Mouse (Mus musculus): ENCODE data around the gene Fam222a. TPM values are rescaled to one million over a fixed set of nuclear protein-coding genes. Genes with fewer than 3 reads are reported as not detected.

Gene Fam222a
- polyA plus RNA-seq, 1 experiment from 2014 or later, result 6.1 TPM

DNA sequence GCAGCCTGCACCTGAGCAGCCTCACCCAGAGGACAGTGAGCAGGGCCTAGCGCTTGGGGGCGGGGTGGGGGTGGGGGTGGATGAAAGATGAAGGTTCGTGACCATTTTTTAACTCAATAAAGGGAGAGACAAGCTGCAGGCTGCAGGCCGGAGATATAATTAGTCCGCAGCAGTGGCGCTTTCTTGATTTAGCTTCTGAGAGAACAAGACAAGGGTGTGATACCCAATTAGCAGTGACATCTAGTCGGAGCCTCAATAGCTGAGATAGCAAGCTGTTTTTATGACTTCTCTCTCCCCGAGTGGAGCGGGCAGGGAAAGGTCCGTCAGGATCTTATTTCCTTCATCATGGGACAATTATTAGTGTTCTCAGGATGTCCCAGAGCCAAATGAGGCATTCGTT is 7.2 kb downstream of the Fam222a start:
- Histone ChIP-seq H3K4me2 (replicated peaks) (peak overlapping the region; percentile 36), H3K27ac (peak overlapping the region; percentile 70), H3K9ac (replicated peaks) (peak overlapping the region; percentile 56), H3K9me3 (no peaks in the 10 kb centered on the region), H3K36me3 (no peaks in the 10 kb centered on the region), H3K4me3 (replicated peaks) (peak overlapping the region; percentile 12), H3K27me3 (peaks cover 7% of the 10 kb centered on the region), H3K4me1 (replicated peaks) (peaks cover 98% of the 10 kb centered on the region)
- 27% methylated on average over 11 of the region's 11 CpGs for WGBS
- no peak for ATAC-seq

DNA sequence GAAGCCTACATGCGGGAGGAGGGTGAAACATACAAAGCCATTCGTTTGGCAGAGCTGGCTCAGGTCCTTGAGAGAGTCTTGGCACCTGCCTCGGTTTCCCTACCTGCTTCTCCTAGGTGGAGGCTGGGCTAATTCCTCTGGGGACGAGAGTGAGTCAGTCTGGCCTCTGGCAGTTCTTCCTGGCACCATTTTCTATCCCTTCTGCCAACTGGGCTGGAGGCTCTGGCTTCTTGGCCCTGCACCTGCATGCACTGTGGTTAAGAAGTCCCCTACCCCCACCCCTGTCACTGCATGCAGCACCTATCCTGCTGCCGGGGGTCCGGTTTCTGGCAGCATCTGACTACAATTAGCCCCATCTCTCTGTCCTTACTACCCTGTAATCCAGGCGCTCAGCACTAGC is 7.7 kb downstream of the Fam222a start:
- ATAC-seq, result no peak
- Histone ChIP-seq H3K9ac (replicated peaks) (peak overlapping the region; percentile 56; the same call in 1 of the 2 replicates), H3K4me2 (replicated peaks) (peak overlapping the region; percentile 36), H3K4me3 (replicated peaks) (no peak overlapping the region), H3K4me1 (replicated peaks) (peaks cover 96% of the 10 kb centered on the region), H3K27ac (peak overlapping the region; percentile 70), H3K9me3 (no peaks in the 10 kb centered on the region), H3K27me3 (peaks cover 7% of the 10 kb centered on the region), H3K36me3 (no peaks in the 10 kb centered on the region)
- WGBS, result 76% methylated on average over 7 of the region's 7 CpGs

DNA sequence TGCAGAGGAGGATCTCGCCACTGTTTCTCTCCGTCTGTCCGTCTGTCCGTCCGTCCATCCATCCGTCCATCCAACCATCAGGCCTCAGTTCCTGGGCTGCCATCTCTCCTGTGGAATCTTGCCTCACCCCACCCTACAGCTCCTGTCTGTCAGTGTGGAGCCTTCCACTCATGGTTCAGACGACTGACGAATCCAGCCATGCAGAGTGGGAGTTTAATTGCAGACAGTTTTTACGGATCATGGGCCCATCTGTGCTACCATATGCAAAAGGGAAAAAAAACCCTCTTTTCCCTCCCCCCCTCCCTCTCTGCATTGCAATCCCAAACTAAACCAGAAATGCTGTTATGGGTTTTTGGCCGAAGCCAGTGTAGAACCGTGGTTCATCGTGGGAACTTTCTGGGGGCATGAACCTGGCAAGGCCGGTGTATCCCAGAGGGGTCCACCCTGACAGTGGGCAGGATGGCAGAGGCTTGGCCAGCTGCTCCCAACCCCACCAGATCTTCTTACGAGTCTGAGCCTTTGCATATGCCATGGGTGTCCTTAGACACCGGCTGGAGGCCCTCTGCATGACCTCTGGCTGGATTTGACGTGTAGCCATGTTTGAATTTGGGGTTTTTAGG is 8.3 kb downstream of the Fam222a start:
- Histone ChIP-seq H3K27ac (peak overlapping the region; percentile 70; the same call in 1 of the 2 replicates), H3K4me1 (replicated peaks) (peaks cover 94% of the 10 kb centered on the region), H3K9ac (replicated peaks) (peak overlapping the region; percentile 56; the same call in 1 of the 2 replicates), H3K4me3 (replicated peaks) (no peak overlapping the region), H3K36me3 (no peaks in the 10 kb centered on the region), H3K9me3 (no peaks in the 10 kb centered on the region), H3K27me3 (peaks cover 7% of the 10 kb centered on the region), H3K4me2 (replicated peaks) (peak overlapping the region; percentile 36; the same call in 1 of the 2 replicates)
- 79% methylated on average over 16 of the region's 16 CpGs for WGBS
- no peak for ATAC-seq

DNA sequence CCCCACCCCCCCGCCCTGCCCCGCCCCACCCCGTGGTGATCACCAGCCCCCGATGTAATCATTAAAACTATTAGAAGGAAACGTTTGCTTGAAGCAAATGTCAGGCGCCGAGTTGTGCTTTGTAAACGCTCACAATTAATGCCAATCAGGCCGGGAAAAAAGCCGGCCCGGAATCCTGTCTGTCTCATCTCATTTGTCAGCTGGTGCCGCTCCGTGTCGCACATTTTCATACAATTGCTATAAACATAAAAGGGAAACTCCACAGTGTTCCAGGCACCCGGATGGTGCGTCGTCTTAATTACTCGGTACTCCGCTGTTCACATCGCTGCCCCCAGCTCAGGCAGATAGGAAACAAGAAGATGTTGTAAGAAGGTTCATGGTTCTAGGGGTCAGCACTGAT is 10.5 kb downstream of the Fam222a start:
- ATAC-seq, result no peak
- H3K4me2 ChIP-seq (replicated peaks), result 0 out of 2 replicates have a peak overlapping the region, but pooled peaks have one; percentile 14
- H3K4me3 ChIP-seq (replicated peaks), result no peak overlapping the region
- H3K27me3 ChIP-seq, result peaks cover 11% of the 10 kb centered on the region
- no peak overlapping the region for H3K9ac ChIP-seq (replicated peaks)
- no peaks in the 10 kb centered on the region for H3K9me3 ChIP-seq
- WGBS, result 25% methylated on average over 20 of the region's 20 CpGs
- peaks cover 88% of the 10 kb centered on the region for H3K4me1 ChIP-seq (replicated peaks)
- H3K27ac ChIP-seq, result peak overlapping the region; percentile 52; the same call in 1 of the 2 replicates
- H3K36me3 ChIP-seq, result no peaks in the 10 kb centered on the region

DNA sequence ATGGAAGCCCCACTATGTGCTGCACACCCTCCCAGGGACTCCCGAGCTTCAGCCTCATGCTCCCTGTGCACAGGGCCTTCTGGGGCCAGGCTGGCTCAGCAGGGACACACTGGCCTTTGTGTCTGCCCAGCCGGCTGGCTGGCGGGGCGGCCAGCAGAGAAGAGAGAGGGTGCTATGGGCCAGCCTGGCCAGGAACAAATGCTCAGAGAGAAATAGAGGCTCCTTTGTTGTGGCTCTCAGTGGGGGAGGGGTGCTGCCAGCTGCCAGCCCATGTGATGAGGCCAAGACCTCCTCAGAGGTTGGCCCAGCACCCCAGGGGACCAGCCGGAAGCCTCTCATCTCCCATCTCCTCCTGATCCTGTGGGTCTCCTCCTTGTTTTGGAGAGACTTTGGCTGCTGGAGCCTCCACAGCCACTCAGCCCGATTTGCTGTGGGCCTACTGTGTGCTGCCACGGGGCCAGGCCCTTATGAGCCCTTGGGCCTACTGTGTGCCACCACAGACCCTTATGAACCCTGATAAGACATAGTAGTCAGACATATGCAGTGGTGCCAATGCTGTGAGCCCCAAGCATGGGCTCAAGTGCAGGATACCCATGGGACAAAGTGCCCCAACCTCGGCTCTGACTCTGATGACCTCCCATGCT is 12.0 kb downstream of the Fam222a start:
- H3K4me1 ChIP-seq (replicated peaks), result peaks cover 88% of the 10 kb centered on the region
- H3K27me3 ChIP-seq, result peaks cover 15% of the 10 kb centered on the region
- 0 out of 2 replicates have a peak overlapping the region, but pooled peaks have one; percentile 12 for H3K27ac ChIP-seq
- no peak overlapping the region for H3K4me2 ChIP-seq (replicated peaks)
- H3K4me3 ChIP-seq (replicated peaks), result no peak overlapping the region
- H3K36me3 ChIP-seq, result no peaks in the 10 kb centered on the region
- H3K9me3 ChIP-seq, result no peaks in the 10 kb centered on the region
- WGBS, result 46% methylated on average over 8 of the region's 8 CpGs
- ATAC-seq, result no peak
- H3K9ac ChIP-seq (replicated peaks), result no peak overlapping the region

DNA sequence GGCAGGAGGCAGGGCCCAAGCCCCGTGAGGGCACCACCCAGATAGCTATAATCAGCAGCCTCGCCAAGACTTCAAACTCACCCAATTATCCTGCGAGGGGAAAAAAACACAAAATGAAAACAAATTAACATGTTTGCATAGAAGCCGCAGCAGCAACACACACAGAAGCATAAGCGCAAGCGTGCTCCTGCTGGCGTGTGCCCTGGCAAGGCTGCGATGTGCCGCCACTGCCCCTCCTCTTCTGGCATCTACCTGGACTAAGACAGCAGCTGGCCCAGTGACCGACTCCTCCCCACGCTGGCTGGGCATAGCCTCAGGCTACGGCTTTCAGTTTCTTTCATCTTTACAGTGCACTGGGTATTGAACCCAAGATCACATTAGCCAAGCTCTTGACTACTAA is 13.7 kb downstream of the Fam222a start:
- Histone ChIP-seq H3K27ac (peak overlapping the region; percentile 32; the same call in 1 of the 2 replicates), H3K4me2 (replicated peaks) (no peak overlapping the region), H3K27me3 (peaks cover 17% of the 10 kb centered on the region), H3K4me1 (replicated peaks) (peaks cover 88% of the 10 kb centered on the region), H3K4me3 (replicated peaks) (no peak overlapping the region), H3K9ac (replicated peaks) (no peak overlapping the region), H3K36me3 (no peaks in the 10 kb centered on the region), H3K9me3 (no peaks in the 10 kb centered on the region)
- ATAC-seq, result no peak
- 69% methylated on average over 12 of the region's 12 CpGs for WGBS

DNA sequence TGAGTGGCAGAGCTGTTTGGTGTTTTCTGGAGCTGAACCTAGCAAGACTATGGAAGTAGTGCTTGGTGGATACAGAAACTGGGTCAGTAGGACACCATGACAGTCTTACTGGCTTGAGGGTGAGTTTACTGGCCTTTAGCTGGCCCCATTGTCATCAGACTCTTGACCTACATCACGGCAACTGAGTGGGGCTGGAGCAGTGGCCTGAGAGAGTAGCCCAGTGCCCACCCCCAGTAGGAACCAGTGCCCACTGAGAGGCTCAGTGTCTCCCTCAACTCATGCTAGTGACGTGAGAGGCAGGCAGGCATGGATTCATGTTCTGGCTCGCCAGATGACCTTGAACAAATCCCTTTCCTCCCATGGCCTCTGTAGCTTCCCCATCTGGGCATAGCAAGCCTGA is 15.2 kb downstream of the Fam222a start:
- Histone ChIP-seq H3K9me3 (no peaks in the 10 kb centered on the region), H3K9ac (replicated peaks) (no peak overlapping the region; the same call in 1 of the 2 replicates), H3K4me3 (replicated peaks) (no peak overlapping the region), H3K27me3 (peaks cover 18% of the 10 kb centered on the region), H3K4me1 (replicated peaks) (peaks cover 88% of the 10 kb centered on the region), H3K36me3 (no peaks in the 10 kb centered on the region), H3K27ac (no peak overlapping the region), H3K4me2 (replicated peaks) (no peak overlapping the region)
- 81% methylated on average over 3 of the region's 3 CpGs for WGBS
- no peak for ATAC-seq

DNA sequence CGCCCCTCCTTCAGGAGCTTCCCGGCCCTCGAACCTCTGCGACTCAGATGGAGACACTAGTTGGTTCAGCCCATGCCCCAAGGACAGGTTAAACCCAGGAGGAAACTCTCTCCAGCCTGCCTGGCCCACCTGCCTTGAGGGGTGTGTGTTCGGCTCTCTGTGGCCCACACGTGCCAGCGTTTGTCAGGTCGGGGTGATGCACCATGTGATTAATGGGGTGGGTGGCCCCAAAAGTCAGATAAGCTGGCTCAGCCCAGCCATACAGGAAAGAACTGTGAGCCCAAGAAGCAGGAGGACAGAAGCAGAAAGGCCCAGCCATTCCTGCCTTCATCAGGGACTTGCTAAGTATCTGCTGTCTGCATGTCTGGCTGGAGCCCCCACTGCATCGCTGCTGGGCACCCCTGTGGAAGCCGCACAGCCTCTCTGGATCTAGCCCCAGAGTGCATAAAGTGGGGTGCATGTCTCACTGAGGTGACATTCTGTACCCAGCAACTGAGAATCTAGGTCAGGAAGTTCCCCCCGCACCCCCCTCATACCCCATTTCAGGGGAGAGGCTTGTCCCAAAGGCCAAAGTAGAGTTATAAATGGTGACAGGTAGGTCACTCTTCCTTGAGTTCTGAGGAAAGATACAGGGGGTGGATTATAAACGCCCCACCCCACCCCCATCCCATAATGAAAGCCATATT is 15.8 kb downstream of the Fam222a start:
- Histone ChIP-seq H3K9ac (replicated peaks) (no peak overlapping the region; the same call in 1 of the 2 replicates), H3K4me2 (replicated peaks) (no peak overlapping the region), H3K9me3 (no peaks in the 10 kb centered on the region), H3K27me3 (peaks cover 21% of the 10 kb centered on the region), H3K4me3 (replicated peaks) (no peak overlapping the region), H3K27ac (0 out of 2 replicates have a peak overlapping the region, but pooled peaks have one; percentile 63), H3K36me3 (no peaks in the 10 kb centered on the region), H3K4me1 (replicated peaks) (peaks cover 88% of the 10 kb centered on the region)
- 74% methylated on average over 12 of the region's 12 CpGs for WGBS
- no peak for ATAC-seq

DNA sequence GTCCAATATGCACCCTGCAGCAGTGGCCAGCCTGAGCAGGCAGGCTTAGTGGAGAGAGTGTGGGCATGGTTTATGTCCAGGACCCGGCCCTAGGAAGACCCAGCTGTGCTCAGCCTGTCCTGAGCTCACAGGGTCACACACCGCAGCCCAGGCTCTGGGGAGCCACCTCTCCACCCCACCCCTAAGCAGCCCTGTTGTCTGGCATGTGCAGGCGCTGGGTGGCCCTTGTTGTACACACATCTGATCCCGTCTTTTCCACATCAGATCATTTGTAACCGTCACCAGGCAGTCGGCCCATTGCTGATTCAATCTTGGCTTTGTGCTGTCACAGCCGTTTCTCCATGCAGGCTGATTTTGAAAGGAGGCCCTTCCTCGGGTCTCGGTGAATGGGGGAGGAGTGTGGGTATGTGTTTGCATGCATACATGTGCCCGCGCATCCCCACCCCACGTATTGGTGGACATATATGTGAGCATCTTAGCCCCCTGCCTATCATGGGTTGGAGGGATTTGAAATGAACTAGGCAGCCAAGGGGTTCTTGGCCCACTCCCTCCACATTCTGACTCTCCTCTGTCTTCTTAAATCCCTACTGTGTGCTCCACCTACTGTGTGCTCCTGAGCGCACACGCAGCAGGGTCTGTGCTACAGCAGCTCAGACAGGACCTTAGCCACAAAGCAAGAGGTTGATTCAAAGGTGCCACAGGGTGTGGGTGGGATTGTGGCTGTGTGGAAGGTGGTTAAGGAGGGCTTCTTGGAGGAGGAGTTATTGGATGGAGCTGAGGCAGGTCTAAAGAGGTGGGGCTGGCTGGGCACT is 16.7 kb downstream of the Fam222a start:
- 16% methylated on average over 14 of the region's 14 CpGs for WGBS
- 0 out of 2 replicates have a peak overlapping the region, but pooled peaks have one; percentile 7 for H3K4me2 ChIP-seq (replicated peaks)
- no peaks in the 10 kb centered on the region for H3K9me3 ChIP-seq
- no peaks in the 10 kb centered on the region for H3K36me3 ChIP-seq
- no peak overlapping the region for H3K4me3 ChIP-seq (replicated peaks)
- peaks cover 88% of the 10 kb centered on the region for H3K4me1 ChIP-seq (replicated peaks)
- peaks cover 21% of the 10 kb centered on the region for H3K27me3 ChIP-seq
- peak overlapping the region; percentile 63; the same call in 1 of the 2 replicates for H3K27ac ChIP-seq
- ATAC-seq, result peak; percentile 57
- peak overlapping the region; percentile 50 for H3K9ac ChIP-seq (replicated peaks)

DNA sequence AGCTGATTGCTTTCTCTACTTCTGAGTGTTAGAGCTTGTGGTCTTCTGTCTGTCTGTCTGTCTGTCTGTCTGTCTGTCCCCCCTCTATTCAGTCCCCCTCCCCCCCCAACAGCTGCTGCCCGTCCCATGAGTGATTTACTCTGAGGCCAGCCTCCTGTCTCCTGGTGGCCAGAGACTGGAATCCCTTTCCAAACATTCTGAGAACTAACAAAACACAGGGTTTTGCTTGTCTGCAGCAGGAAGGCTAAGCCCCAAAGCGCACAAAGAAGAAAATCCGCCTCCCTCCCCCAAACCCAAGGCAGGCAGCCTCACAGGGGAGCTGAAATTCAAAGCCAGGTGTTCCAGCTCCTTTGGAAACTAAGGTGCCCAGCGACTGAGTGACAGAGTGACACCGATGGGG is 17.9 kb downstream of the Fam222a start:
- Histone ChIP-seq H3K27ac (peak overlapping the region; percentile 62), H3K4me2 (replicated peaks) (peak overlapping the region; percentile 23), H3K36me3 (no peaks in the 10 kb centered on the region), H3K9me3 (no peaks in the 10 kb centered on the region), H3K27me3 (peaks cover 21% of the 10 kb centered on the region), H3K4me1 (replicated peaks) (peaks cover 92% of the 10 kb centered on the region), H3K9ac (replicated peaks) (peak overlapping the region; percentile 7; the same call in 1 of the 2 replicates), H3K4me3 (replicated peaks) (no peak overlapping the region)
- no peak for ATAC-seq
- 1% methylated on average over 5 of the region's 5 CpGs for WGBS

DNA sequence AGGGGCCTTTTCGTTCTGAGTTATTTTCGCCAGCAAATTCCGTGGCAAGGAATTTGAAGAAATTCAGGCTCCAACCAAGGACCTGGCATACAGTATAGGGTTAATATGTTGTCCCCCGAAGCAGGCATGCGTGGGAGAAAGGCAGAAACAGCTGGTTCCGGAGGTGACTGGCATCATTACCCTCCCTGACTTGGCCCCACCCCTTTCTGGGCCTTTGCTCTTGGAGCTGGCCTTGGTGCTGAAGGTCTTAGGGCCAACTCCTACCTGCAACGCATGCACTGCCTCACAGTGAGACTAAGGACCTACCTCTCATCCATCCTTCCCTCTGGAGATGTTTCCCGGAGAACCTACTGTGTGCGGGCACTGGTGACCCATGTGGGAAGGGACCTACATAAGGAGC is 20.1 kb downstream of the Fam222a start:
- H3K4me3 ChIP-seq (replicated peaks), result no peak overlapping the region
- peak overlapping the region; percentile 77 for H3K27ac ChIP-seq
- H3K27me3 ChIP-seq, result peaks cover 21% of the 10 kb centered on the region
- no peaks in the 10 kb centered on the region for H3K36me3 ChIP-seq
- no peaks in the 10 kb centered on the region for H3K9me3 ChIP-seq
- H3K4me1 ChIP-seq (replicated peaks), result peaks cover 100% of the 10 kb centered on the region
- H3K9ac ChIP-seq (replicated peaks), result no peak overlapping the region; the same call in 1 of the 2 replicates
- 42% methylated on average over 9 of the region's 9 CpGs for WGBS
- ATAC-seq, result no peak
- H3K4me2 ChIP-seq (replicated peaks), result no peak overlapping the region

All from midbrain, embryonic 13.5 days (tissue).